Mouse (Mus musculus) cerebellum, adult 2 months (tissue): ENCODE results near the gene Foxi3. TPM values are rescaled to one million over a fixed set of nuclear protein-coding genes. Genes with fewer than 3 reads are reported as not detected.

Source experiments
- DNase-seq, 2 experiments: peaks; one replicate each; pipeline ENCODE4 v3.0.0; 2021
- H3K27ac ChIP-seq: fragments of 200-500 bp; 2 replicates; pipeline ENCODE4 v1.5.1; 2012; ENCODE audit warnings: low read length, control low read depth, inconsistent platforms; ENCODE audit not compliant: insufficient read depth
- H3K27me3 ChIP-seq: fragments of 200-500 bp; 2 replicates; pipeline ENCODE4 v1.6.1; 2012; ENCODE audit warnings: inconsistent platforms, mild to moderate bottlenecking, low read length, moderate library complexity; ENCODE audit not compliant: control insufficient read depth, insufficient read depth
- H3K4me1 ChIP-seq: fragments of 200-500 bp; 2 replicates; pipeline ENCODE4 v1.6.1; 2011; ENCODE audit warnings: low read length; ENCODE audit not compliant: control insufficient read depth, insufficient read depth
- H3K4me3 ChIP-seq: fragments of 200-500 bp; replicated peaks from 2 replicates; pipeline ENCODE3; 2011; ENCODE audit warnings: mild to moderate bottlenecking, low read depth, low read length, control low read depth; ENCODE audit not compliant: insufficient read depth
- CTCF ChIP-seq: fragments of 200-500 bp; IDR thresholded peaks from 2 replicates; pipeline ENCODE4 v1.5.1; 2011; ENCODE audit warnings: low read depth, mild to moderate bottlenecking, control low read depth, low read length, moderate library complexity, borderline replicate concordance; ENCODE audit not compliant: insufficient read depth
- POLR2A ChIP-seq: fragments of 200-500 bp; IDR thresholded peaks from 2 replicates; pipeline ENCODE4 v1.6.1; 2011; ENCODE audit warnings: low read length, control low read depth, borderline replicate concordance; ENCODE audit not compliant: insufficient read depth
- WGBS: fragments of 180-500 bp; shearing (Covaris S2); methylation state at CpG from one replicate; pipeline ENCODE4 v1.1.7; 2018; 5-methylcytosine and 5-hydroxymethylcytosine counted together
- polyA plus RNA-seq: library from polyadenylated mRNA; depleted of rRNA; stranded (reverse); fragments of >200 nt; gene quantifications from 2 replicates; pipeline ENCODE4 v1.2.3, GENCODE M21; 2012

Foxi3 gene
- polyA plus RNA-seq, 1 experiment = not detected

- no peaks in the 10 kb centered on the region for H3K4me1 ChIP-seq
- H3K27ac ChIP-seq = no peak overlapping the region
Observed at GRCm38 (mm10) chr6:70931801-70932200, 24.5 kb upstream of the Foxi3 start.

GRCm38 (mm10) chr6:70953274-70953673 lies 3.1 kb upstream of the Foxi3 start:
- Histone ChIP-seq H3K27ac (no peak overlapping the region), H3K27me3 (peaks cover 1% of the 10 kb centered on the region; the same call in 1 of the 2 replicates), H3K4me1 (no peaks in the 10 kb centered on the region), H3K4me3 (no peak overlapping the region)
- no peak for TF ChIP-seq POLR2A
- no peak for TF ChIP-seq CTCF
- 82% methylated on average over 7 of the region's 7 CpGs for WGBS
- no peak for DNase-seq

More at GRCm38 (mm10) chr6:70931801-70932200, 24.5 kb upstream of the Foxi3 start:
- H3K27me3 ChIP-seq = no peaks in the 10 kb centered on the region
- TF ChIP-seq CTCF (no peak), POLR2A (no peak)
- no peak for DNase-seq
- WGBS = 88% methylated on average over 2 of the region's 2 CpGs
- no peak overlapping the region for H3K4me3 ChIP-seq

DNA sequence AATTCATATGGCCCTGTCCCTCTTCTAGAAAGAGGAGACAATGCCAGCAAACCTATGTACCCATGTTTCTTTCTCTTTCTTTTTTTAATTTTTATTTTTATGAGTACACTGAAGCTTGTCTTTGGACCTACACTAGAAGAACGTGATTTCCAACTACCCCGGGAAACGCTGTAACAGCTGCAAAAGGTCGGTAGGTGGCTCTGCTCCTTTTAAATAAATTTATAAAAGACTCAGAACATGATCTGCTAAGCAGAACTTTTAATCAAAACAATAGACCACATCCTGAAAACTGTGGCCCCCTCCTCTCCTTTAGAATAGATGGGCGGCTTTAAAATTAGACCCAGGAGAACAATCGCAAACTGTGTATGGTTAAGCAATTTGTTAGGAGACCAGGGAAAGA lies 2.3 kb upstream of the Foxi3 start:
- peak; percentile 16; the same call in 1 of the 2 replicates for TF ChIP-seq CTCF
- TF ChIP-seq POLR2A = no peak
- 23% methylated on average over 6 of the region's 6 CpGs for WGBS
- Histone ChIP-seq H3K4me1 (no peaks in the 10 kb centered on the region), H3K27me3 (peaks cover 1% of the 10 kb centered on the region; the same call in 1 of the 2 replicates), H3K27ac (no peak overlapping the region), H3K4me3 (no peak overlapping the region)
- DNase-seq = no peak

DNA sequence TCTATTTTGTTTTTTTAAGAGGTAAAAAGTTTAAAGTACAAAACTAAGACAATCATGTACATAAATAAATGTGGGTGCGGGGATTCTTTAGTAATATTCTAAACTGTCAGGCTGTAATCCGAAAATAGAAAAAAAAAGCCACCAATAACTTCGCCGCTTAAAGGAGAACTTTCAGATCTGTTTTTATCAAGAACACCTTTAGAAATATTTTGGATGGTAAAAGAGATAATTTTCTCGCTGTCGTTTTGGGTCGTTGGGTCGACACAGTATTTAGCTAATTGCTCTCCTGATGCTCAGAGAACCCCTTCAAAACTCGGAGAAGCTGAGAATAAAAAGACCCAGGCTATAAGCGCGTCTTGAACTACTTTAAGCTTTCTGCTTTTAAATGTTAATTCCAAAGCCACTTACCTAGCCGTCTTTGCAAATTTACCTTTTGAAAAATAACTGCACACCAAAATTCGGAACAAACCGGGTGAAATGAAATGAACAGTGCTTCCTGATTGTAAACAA lies 985 bp upstream of the Foxi3 start:
- DNase-seq = peak in 1 of 2 experiments; percentile 2
- Histone ChIP-seq H3K27me3 (peaks cover 1% of the 10 kb centered on the region; the same call in 1 of the 2 replicates), H3K4me3 (no peak overlapping the region), H3K27ac (no peak overlapping the region), H3K4me1 (no peaks in the 10 kb centered on the region)
- WGBS = 7% methylated on average over 14 of the region's 14 CpGs
- TF ChIP-seq POLR2A (no peak), CTCF (no peak)

- TF ChIP-seq CTCF (no peak), POLR2A (no peak)
- Histone ChIP-seq H3K27ac (no peak overlapping the region), H3K4me3 (peak overlapping the region; percentile 20), H3K4me1 (no peaks in the 10 kb centered on the region), H3K27me3 (peaks cover 1% of the 10 kb centered on the region; the same call in 1 of the 2 replicates)
- DNase-seq = peak in 1 of 2 experiments; percentile 10
- WGBS = 4% methylated on average over 12 of the region's 12 CpGs
Observed at GRCm38 (mm10) chr6:70955841-70956240, 490 bp upstream of the Foxi3 start.

DNA sequence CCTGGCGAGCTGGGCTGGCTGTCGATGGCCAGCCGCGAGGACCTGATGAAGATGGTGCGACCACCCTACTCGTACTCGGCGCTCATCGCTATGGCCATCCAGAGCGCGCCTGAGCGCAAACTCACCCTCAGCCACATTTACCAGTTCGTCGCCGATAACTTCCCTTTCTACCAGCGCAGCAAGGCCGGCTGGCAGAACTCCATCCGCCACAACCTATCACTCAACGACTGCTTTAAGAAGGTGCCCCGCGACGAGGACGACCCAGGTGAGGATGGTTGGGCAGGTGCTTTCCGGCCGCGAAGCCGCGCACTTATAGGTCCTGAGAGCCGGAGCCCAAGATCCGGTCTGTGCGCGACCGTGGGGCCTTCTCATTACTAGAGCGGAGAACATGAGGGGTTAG lies 605 bp downstream of the Foxi3 start:
- Histone ChIP-seq H3K4me3 (no peak overlapping the region), H3K27me3 (peaks cover 1% of the 10 kb centered on the region; the same call in 1 of the 2 replicates), H3K27ac (no peak overlapping the region), H3K4me1 (no peaks in the 10 kb centered on the region)
- WGBS = 2% methylated on average over 33 of the region's 34 CpGs
- TF ChIP-seq CTCF = no peak
- TF ChIP-seq POLR2A = no peak
- DNase-seq = peak; percentile 5 to 21

DNA sequence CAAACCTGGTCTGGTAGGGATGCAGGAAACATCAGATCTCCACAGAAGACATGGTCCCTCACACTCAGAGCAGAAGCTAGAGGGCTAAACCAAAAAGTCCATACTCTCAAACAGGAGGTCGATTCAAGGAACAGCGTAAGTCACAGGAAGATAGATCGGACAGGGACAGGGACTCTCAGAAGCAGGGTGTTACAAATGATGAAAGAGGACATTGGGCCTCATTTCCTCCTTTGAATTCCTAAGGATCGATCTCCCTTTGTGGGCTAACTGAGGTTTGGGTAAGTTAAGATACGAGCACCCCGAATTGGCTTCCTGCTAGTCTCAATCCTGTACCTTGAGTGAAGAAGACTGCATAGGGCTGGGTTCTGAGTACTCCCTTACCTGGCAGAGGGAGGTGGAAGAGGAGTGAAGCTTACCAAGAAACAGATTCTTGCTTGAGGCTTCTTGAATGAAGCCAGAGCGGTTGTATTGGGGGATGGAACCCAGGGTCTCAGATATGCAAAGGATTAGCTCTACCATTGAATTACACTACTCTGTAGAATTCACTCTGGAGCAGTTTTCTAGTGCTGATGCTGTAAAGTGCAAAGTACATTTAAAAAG lies 1.1 kb downstream of the Foxi3 start:
- Histone ChIP-seq H3K27ac (no peak overlapping the region), H3K4me3 (no peak overlapping the region), H3K4me1 (no peaks in the 10 kb centered on the region), H3K27me3 (peaks cover 1% of the 10 kb centered on the region; the same call in 1 of the 2 replicates)
- DNase-seq = no peak
- TF ChIP-seq CTCF (no peak), POLR2A (no peak)
- 28% methylated on average over 7 of the region's 7 CpGs for WGBS

DNA sequence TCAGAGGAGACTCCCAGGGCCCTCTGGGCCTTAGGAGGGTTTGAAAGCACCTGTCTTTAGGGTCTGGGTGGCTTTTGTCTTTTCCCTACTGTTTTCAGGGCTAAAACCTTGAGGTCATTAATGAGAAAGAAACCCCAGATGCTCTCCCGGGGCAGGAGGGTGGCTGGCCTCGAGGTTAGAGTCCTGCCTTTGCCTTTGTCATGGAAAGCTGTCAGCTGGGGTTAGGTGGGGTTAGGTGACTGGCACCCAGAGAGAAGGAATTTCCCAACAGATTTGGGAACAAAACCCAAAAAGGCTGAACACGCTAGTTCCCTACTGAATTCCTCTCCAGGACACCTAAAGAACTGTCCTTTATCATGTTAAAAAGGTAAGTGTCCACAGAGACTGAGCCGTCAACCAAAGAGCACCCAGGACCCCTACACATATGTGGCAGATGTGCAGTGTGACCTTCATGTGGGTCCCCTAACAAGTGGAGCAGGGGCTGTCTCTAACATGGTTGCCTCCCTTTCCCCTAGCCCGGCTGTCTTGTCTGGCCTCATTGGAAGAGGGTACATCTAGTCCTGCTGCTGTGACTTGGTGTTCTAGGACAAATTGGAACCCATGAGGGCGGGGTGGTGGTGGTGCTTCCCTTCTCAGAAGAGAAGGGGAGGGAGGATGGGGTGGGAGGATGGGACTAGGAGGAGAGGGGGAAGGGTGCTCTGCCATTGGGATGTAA lies 7.9 kb downstream of the Foxi3 start:
- WGBS = 53% methylated on average over 6 of the region's 6 CpGs
- Histone ChIP-seq H3K27ac (no peak overlapping the region), H3K4me1 (no peaks in the 10 kb centered on the region), H3K4me3 (no peak overlapping the region), H3K27me3 (no peaks in the 10 kb centered on the region; the same call in 1 of the 2 replicates)
- DNase-seq = no peak
- TF ChIP-seq POLR2A (no peak), CTCF (no peak)
